Mouse (Mus musculus) telencephalon, adult 2 months (tissue): ENCODE results near the gene Gm49388.
A peak's percentile ranks its signal among the peaks of the same experiment; 100 is the strongest.
"Not testable (repeated sequence)": the region's sequence is repeated elsewhere in the genome, so short reads cannot be mapped to it uniquely, and the experiment has no call there.

ENCODE experiments used
- DNase-seq: peaks from one replicate; pipeline ENCODE4 v3.0.0-alpha.2; 2011; ENCODE audit warnings: low read depth, low spot score

The Gm49388 gene

GRCm38 (mm10) chr7:127802313-127802712, 16.9 kb downstream of the Gm49388 start:
- DNase-seq, result no peak

- DNase-seq, result no peak
Observed at GRCm38 (mm10) chr7:127808821-127809220, 23.4 kb downstream of the Gm49388 start.

- DNase-seq, result no peak
Observed at GRCm38 (mm10) chr7:127809846-127810245, 24.4 kb downstream of the Gm49388 start.

- DNase-seq, result no peak
Observed at GRCm38 (mm10) chr7:127810650-127811049, 25.2 kb downstream of the Gm49388 start.

- no peak for DNase-seq
Observed at GRCm38 (mm10) chr7:127811240-127811639, 25.8 kb downstream of the Gm49388 start.

GRCm38 (mm10) chr7:127812292-127812691, 26.9 kb downstream of the Gm49388 start:
- no peak for DNase-seq

- no peak for DNase-seq
Observed at GRCm38 (mm10) chr7:127813821-127814220, 28.4 kb downstream of the Gm49388 start.

- peak; percentile 85 for DNase-seq
Observed at GRCm38 (mm10) chr7:127814241-127814921, 29.0 kb downstream of the Gm49388 start.

- no peak for DNase-seq
Observed at GRCm38 (mm10) chr7:127815116-127815665, 29.8 kb downstream of the Gm49388 start.

GRCm38 (mm10) chr7:127815954-127816821, 30.8 kb downstream of the Gm49388 start:
- DNase-seq, result peak; percentile 91

- DNase-seq, result no peak
Observed at GRCm38 (mm10) chr7:127817053-127817452, 31.6 kb downstream of the Gm49388 start.

- no peak for DNase-seq
Observed at GRCm38 (mm10) chr7:127817776-127818175, 32.4 kb downstream of the Gm49388 start.

- no peak for DNase-seq
Observed at GRCm38 (mm10) chr7:127820836-127821509, 35.6 kb downstream of the Gm49388 start.

- no peak for DNase-seq
Observed at GRCm38 (mm10) chr7:127822494-127822893, 37.1 kb downstream of the Gm49388 start.

GRCm38 (mm10) chr7:127823236-127824171, 38.1 kb downstream of the Gm49388 start:
- DNase-seq, result no peak

- DNase-seq, result peak; percentile 67
Observed at GRCm38 (mm10) chr7:127824176-127824871, 38.9 kb downstream of the Gm49388 start, which contains the start of the genes Stx4a and Stx1b. Stx4a (plus strand) TSS chr7:127824294. Stx1b (minus strand) TSS chr7:127824549.

- no peak for DNase-seq
Observed at GRCm38 (mm10) chr7:127835550-127835949, 50.1 kb downstream of the Gm49388 start.

- no peak for DNase-seq
Observed at GRCm38 (mm10) chr7:127837473-127837872, 52.1 kb downstream of the Gm49388 start.

GRCm38 (mm10) chr7:127837878-127838277, 52.5 kb downstream of the Gm49388 start:
- DNase-seq, result not testable (repeated sequence)

- DNase-seq, result not testable (repeated sequence)
Observed at GRCm38 (mm10) chr7:127840031-127840430, 54.6 kb downstream of the Gm49388 start.
